Mouse (Mus musculus) forebrain, postnatal 0 days (tissue): ENCODE data around the gene Ecm1. TPM values are rescaled to one million over a fixed set of nuclear protein-coding genes. Genes with fewer than 3 reads are reported as not detected.

Source experiments
- ATAC-seq: fragments of 200-750 bp; cut with Nextera tagmentation; 2 replicates; pipeline ENCODE4 v1.8.0; 2017; ENCODE audit warnings: mild to moderate bottlenecking, moderate library complexity
- DNase-seq: peaks from one replicate; pipeline ENCODE4 v3.0.0-alpha.2; 2015
- H3K27ac ChIP-seq: fragments of 300-500 bp; sonication (generic); 2 replicates; pipeline ENCODE4 v1.5.1; 2014; ENCODE audit warnings: low read depth, mild to moderate bottlenecking, antibody characterized with exemption, low read length, moderate library complexity, mixed read lengths
- H3K27me3 ChIP-seq: fragments of 300-500 bp; sonication (generic); 2 replicates; pipeline ENCODE4 v1.6.1; 2014; ENCODE audit warnings: mild to moderate bottlenecking, low read length, mixed read lengths; ENCODE audit not compliant: insufficient read depth
- H3K36me3 ChIP-seq: fragments of 300-500 bp; sonication (generic); 2 replicates; pipeline ENCODE4 v1.6.1; 2014; ENCODE audit warnings: mild to moderate bottlenecking, moderate library complexity; ENCODE audit not compliant: insufficient read depth
- H3K4me1 ChIP-seq: fragments of 300-500 bp; sonication (generic); 2 replicates; pipeline ENCODE4 v1.6.1; 2014; ENCODE audit warnings: antibody characterized with exemption; ENCODE audit not compliant: insufficient read depth
- H3K4me2 ChIP-seq: fragments of 300-500 bp; sonication (generic); 2 replicates; pipeline ENCODE4 v1.6.1; 2014; ENCODE audit warnings: low read depth, mild to moderate bottlenecking, moderate library complexity
- H3K4me3 ChIP-seq: fragments of 300-500 bp; sonication (generic); 2 replicates; pipeline ENCODE4 v1.5.1; 2014; ENCODE audit warnings: low read depth, low read length, mixed read lengths
- H3K9ac ChIP-seq: fragments of 300-500 bp; sonication (generic); 2 replicates; pipeline ENCODE4 v1.6.1; 2014; ENCODE audit warnings: mild to moderate bottlenecking
- H3K9me3 ChIP-seq: fragments of 300-500 bp; sonication (generic); 2 replicates; pipeline ENCODE4 v1.6.1; 2016; ENCODE audit warnings: low read length
- CTCF ChIP-seq: sonication (generic); IDR thresholded peaks from 2 replicates; pipeline ENCODE4 v1.5.1; 2016; ENCODE audit warnings: antibody characterized with exemption, control low read depth, low read depth
- WGBS: fragments of 180-500 bp; shearing (Covaris S2); extraction: QIAGEN DNeasy Blood & Tissue Kit; methylation state at CpG from one replicate; pipeline ENCODE4 v1.1.7; 2014; 5-methylcytosine and 5-hydroxymethylcytosine counted together
- polyA plus RNA-seq: library from polyadenylated mRNA; unstranded; fragments of >200 nt; fragmentation: Nextera tagmentation; extraction: Ambion mirVana; gene quantifications from 2 replicates; pipeline ENCODE4 v1.2.1, GENCODE M21; 2015
- total RNA-seq: library from RNA; depleted of rRNA; stranded (reverse); fragments of >200 nt; gene quantifications from 2 replicates; pipeline ENCODE4 v1.2.3, GENCODE M21; 2014

The Ecm1 gene
- total and polyA plus RNA-seq, 2 experiments from 2014 or later = 3.3 to 8.7 TPM

- Histone ChIP-seq H3K4me1 (no peaks in the 10 kb centered on the region), H3K9ac (no peak overlapping the region), H3K4me3 (no peak overlapping the region), H3K36me3 (peaks cover 24% of the 10 kb centered on the region), H3K27me3 (no peaks in the 10 kb centered on the region), H3K4me2 (no peak overlapping the region), H3K27ac (no peak overlapping the region), H3K9me3 (no peaks in the 10 kb centered on the region)
- no peak for ATAC-seq
- no peak for DNase-seq
- TF ChIP-seq CTCF = no peak
Observed at GRCm38 (mm10) chr3:95760656-95761055, 21.3 kb upstream of the Ecm1 start.

- Histone ChIP-seq H3K27ac (no peak within 1 kb of the TSS), H3K4me1 (no peaks in the 10 kb centered on the region), H3K9ac (no peak within 1 kb of the TSS), H3K4me3 (no peak within 1 kb of the TSS), H3K9me3 (no peaks in the 10 kb centered on the region), H3K27me3 (no peaks in the 10 kb centered on the region), H3K36me3 (peaks cover 18% of the 10 kb centered on the region), H3K4me2 (no peak within 1 kb of the TSS)
- ATAC-seq = no peak
- no peak for TF ChIP-seq CTCF
- no peak for DNase-seq
- WGBS = 89% methylated on average over 6 of the region's 6 CpGs
Observed at GRCm38 (mm10) chr3:95760106-95760505, 20.7 kb upstream of the Ecm1 start, which contains the start of gene Tars2. TSS of gene Tars2 (minus strand) at chr3:95760206.

GRCm38 (mm10) chr3:95758467-95759218 is 19.3 kb upstream of the Ecm1 start:
- H3K36me3 ChIP-seq = peaks cover 4% of the 10 kb centered on the region
- no peak for DNase-seq
- 60% methylated on average over 9 of the region's 9 CpGs for WGBS
- no peaks in the 10 kb centered on the region for H3K4me1 ChIP-seq
- ATAC-seq = no peak
- no peak overlapping the region for H3K27ac ChIP-seq
- H3K9ac ChIP-seq = no peak overlapping the region
- no peaks in the 10 kb centered on the region for H3K27me3 ChIP-seq
- H3K9me3 ChIP-seq = no peaks in the 10 kb centered on the region
- no peak for TF ChIP-seq CTCF
- H3K4me3 ChIP-seq = no peak overlapping the region
- H3K4me2 ChIP-seq = no peak overlapping the region

- no peaks in the 10 kb centered on the region for H3K4me1 ChIP-seq
- no peak for TF ChIP-seq CTCF
- no peak overlapping the region for H3K4me3 ChIP-seq
- H3K4me2 ChIP-seq = no peak overlapping the region
- ATAC-seq = no peak
- H3K9me3 ChIP-seq = no peaks in the 10 kb centered on the region
- H3K27me3 ChIP-seq = no peaks in the 10 kb centered on the region
- DNase-seq = no peak
- peaks cover 8% of the 10 kb centered on the region for H3K36me3 ChIP-seq
- H3K27ac ChIP-seq = no peak overlapping the region
- 90% methylated on average over 2 of the region's 2 CpGs for WGBS
- no peak overlapping the region for H3K9ac ChIP-seq
Observed at GRCm38 (mm10) chr3:95756808-95757207, 17.4 kb upstream of the Ecm1 start.

GRCm38 (mm10) chr3:95754345-95755206 is 15.2 kb upstream of the Ecm1 start:
- DNase-seq = peak; percentile 94
- H3K36me3 ChIP-seq = peaks cover 29% of the 10 kb centered on the region
- no peaks in the 10 kb centered on the region for H3K4me1 ChIP-seq
- H3K4me2 ChIP-seq = peak overlapping the region; percentile 83
- H3K9ac ChIP-seq = peak overlapping the region; percentile 71
- no peaks in the 10 kb centered on the region for H3K27me3 ChIP-seq
- H3K9me3 ChIP-seq = no peaks in the 10 kb centered on the region
- TF ChIP-seq CTCF = no peak
- H3K27ac ChIP-seq = peak overlapping the region; percentile 71
- peak overlapping the region; percentile 61 for H3K4me3 ChIP-seq
- 2% methylated on average over 30 of the region's 30 CpGs for WGBS
- peak; percentile 100 for ATAC-seq

GRCm38 (mm10) chr3:95752935-95753334 is 13.6 kb upstream of the Ecm1 start:
- Histone ChIP-seq H3K27ac (no peak overlapping the region), H3K4me2 (no peak overlapping the region), H3K4me3 (no peak overlapping the region), H3K4me1 (no peaks in the 10 kb centered on the region), H3K27me3 (no peaks in the 10 kb centered on the region), H3K9me3 (no peaks in the 10 kb centered on the region), H3K36me3 (peaks cover 45% of the 10 kb centered on the region), H3K9ac (no peak overlapping the region)
- no peak for DNase-seq
- ATAC-seq = no peak
- no peak for TF ChIP-seq CTCF
- WGBS = 83% methylated on average over 3 of the region's 3 CpGs

GRCm38 (mm10) chr3:95740406-95740805 is 1.0 kb upstream of the Ecm1 start:
- Histone ChIP-seq H3K27ac (no peak overlapping the region), H3K9me3 (no peaks in the 10 kb centered on the region), H3K4me2 (no peak overlapping the region), H3K36me3 (peaks cover 78% of the 10 kb centered on the region), H3K9ac (no peak overlapping the region), H3K4me1 (no peaks in the 10 kb centered on the region), H3K27me3 (no peaks in the 10 kb centered on the region), H3K4me3 (no peak overlapping the region)
- TF ChIP-seq CTCF = no peak
- WGBS = 81% methylated on average over 8 of the region's 8 CpGs
- ATAC-seq (no peak), DNase-seq (no peak)
